Comparison of ENCODE assay signal across 11 mouse cellular contexts in genomic region chr11:107812941-107813648, GRCm38 (mm10). TPM values are rescaled to one million over a fixed set of nuclear protein-coding genes. Genes with fewer than 3 reads are reported as not detected.
DNase-seq lines count a peak whose midpoint lies in the region; ATAC-seq lines count a peak whose summit lies in the region.
"Had no signal": no experiment of that assay in that cellular context is flagged by ENCODE, and none has a peak within 500 bp of the region (broad histone marks: within the 10 kb centered on the region; RNA-seq: fewer than 3 reads in every experiment).

No protein-coding gene starts in this region.

- no peaks in the 10 kb centered on the region for H3K27me3 ChIP-seq in midbrain, embryonic 16.5 days (ENCODE audit: control insufficient read depth, insufficient read depth, low read depth, low read length)

- H3K27ac ChIP-seq in midbrain, embryonic 16.5 days (ENCODE audit: low read length), result peak overlapping the region; percentile 53
- H3K27ac ChIP-seq: layer of hippocampus, adult 2 months; liver, embryonic 15.5 days had no signal

- peak overlapping the region; percentile 39; the same call in 1 of the 2 replicates for H3K9ac ChIP-seq in midbrain, embryonic 16.5 days (ENCODE audit: low read depth, low read length)
- H3K9ac ChIP-seq: liver, embryonic 15.5 days had no signal

- peak; percentile 8 for DNase-seq in cerebellum, adult 11 months
- no peak for DNase-seq in cerebellum, adult 9-11 months
- peak; percentile 19 to 23 for DNase-seq in kidney, postnatal 4 days
- DNase-seq in kidney, adult 11 months, result no peak
- peak; percentile 61 for DNase-seq in adrenal gland, postnatal 25 days
- no peak for DNase-seq in yolk sac, embryonic 10.5 days (ENCODE audit: low spot score)
- DNase-seq: thymus, postnatal 4 days had no signal

- H3K36me3 ChIP-seq in midbrain, embryonic 16.5 days (ENCODE audit: control insufficient read depth, insufficient read depth, low read length), result no peaks in the 10 kb centered on the region
- H3K36me3 ChIP-seq: liver, embryonic 15.5 days had no signal

- no peaks in the 10 kb centered on the region for H3K9me3 ChIP-seq in midbrain, embryonic 16.5 days (replicated peaks; ENCODE audit: control insufficient read depth, low read length, poor library complexity, severe bottlenecking)
- H3K9me3 ChIP-seq: liver, embryonic 15.5 days had no signal

- 12% methylated on average over 21 of the region's 21 CpGs for WGBS in midbrain, embryonic 16.5 days

- ATAC-seq in midbrain, embryonic 16.5 days, result peak; percentile 73
- ATAC-seq in activated CD4-positive, CD25-positive, alpha-beta regulatory T cell, adult 4 months, result no peak

- peak overlapping the region; percentile 17; the same call in 1 of the 2 replicates for H3K4me3 ChIP-seq in midbrain, embryonic 16.5 days (ENCODE audit: low read depth, low read length)
- H3K4me3 ChIP-seq: layer of hippocampus, adult 2 months; liver, embryonic 15.5 days had no signal

- H3K4me1 ChIP-seq in midbrain, embryonic 16.5 days (ENCODE audit: control insufficient read depth, insufficient read depth, low read length), result peaks cover 12% of the 10 kb centered on the region
- H3K4me1 ChIP-seq: liver, embryonic 15.5 days had no signal

- H3K4me2 ChIP-seq in midbrain, embryonic 16.5 days (ENCODE audit: low read length), result peak overlapping the region; percentile 53
- H3K4me2 ChIP-seq: liver, embryonic 15.5 days had no signal

RNA-seq across cellular contexts. Expression of gene Cacng4, which starts 18.7 kb away (rescaled TPM):
- 4.3 and 6.9 TPM in 2 replicates for total RNA-seq in adrenal gland, postnatal 25 days (2021)
- polyA plus RNA-seq in midbrain, embryonic 16.5 days (2015; fragmentation: Nextera tagmentation; extraction: Ambion mirVana), result 52.0 and 52.1 TPM in 2 replicates
- not detected for polyA plus RNA-seq in activated CD4-positive, CD25-positive, alpha-beta regulatory T cell, adult 4 months (2017; shearing (Covaris generic))

Comparison
In these comparisons a context has a peak if more than half of its experiments do, and no peak if none do; other contexts are left out.
1. DNase-seq: peak in cerebellum, adult 11 months (single experiment), kidney, postnatal 4 days (2 of 2) and adrenal gland, postnatal 25 days (single experiment); none in cerebellum, adult 9-11 months (single experiment), kidney, adult 11 months (single experiment) and yolk sac, embryonic 10.5 days (single experiment).
2. RNA of gene Cacng4, which starts 18.7 kb away (polyA plus RNA-seq): 52.0 to 52.1 TPM in midbrain, embryonic 16.5 days; not detected in activated CD4-positive, CD25-positive, alpha-beta regulatory T cell, adult 4 months; every median in the first group is over 10 times any median in the second.